Mouse (Mus musculus): ENCODE measurements at regions not wholly inside any gene's neighbourhood (a gene's known extent, or its start where the extent isn't known, plus 50 kb on each side); places are given as distances from the start of the nearest gene placed in this dataset.

DNA sequence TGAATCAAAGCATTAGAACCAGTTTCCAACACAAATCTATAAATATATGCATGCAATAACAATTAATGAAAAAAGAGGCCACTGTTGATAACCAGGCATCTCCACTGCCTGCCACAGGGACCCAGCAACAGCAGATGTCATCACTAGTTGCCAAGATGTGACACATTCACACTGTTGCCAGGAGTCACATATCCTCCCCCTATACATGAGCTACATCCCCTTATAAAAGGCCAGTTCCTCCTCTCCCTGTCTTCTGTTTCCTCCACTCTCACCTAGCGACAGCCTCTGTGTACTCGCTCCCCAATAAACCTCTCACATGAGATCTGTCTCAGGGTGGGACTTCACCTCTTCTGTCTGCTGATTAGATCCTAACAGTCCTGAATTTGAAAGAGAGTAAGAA, 211.4 kb downstream of the Mreg start:
- no peak for TF ChIP-seq EP300 (IDR thresholded peaks at IDR 0.05; ENCODE audit: insufficient read depth, low read depth, low read length)
- no peak for TF ChIP-seq CTCF (IDR thresholded peaks at IDR 0.05)
